Mouse (Mus musculus) layer of hippocampus, adult 9-11 months (tissue): ENCODE data around the gene Smim23.
A peak's percentile ranks its signal among the peaks of the same experiment; 100 is the strongest.

Experiments used
- DNase-seq: peaks from one replicate; pipeline ENCODE4 v3.0.0; 2022

Gene Smim23

DNA sequence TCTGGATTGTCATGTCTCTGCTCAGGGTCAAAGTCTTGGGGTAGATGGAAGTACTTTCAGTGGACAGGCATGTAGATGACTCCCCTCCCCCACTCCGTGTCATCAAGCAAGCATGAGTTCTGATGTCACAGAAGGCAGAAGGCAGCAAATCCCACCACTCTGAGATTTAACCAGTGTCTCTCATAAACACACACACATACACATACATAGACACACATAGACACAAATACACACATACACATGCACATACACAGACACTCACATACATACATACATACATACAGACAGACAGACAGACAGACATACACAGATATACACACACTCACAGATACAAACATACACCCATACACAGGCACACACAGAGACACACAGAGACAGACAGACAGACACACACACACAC, at the start of gene Smim23:
TSS of gene Smim23 (minus strand) at position 101 of the 400 bp plus-strand sequence.
- DNase-seq: no peak

DNA sequence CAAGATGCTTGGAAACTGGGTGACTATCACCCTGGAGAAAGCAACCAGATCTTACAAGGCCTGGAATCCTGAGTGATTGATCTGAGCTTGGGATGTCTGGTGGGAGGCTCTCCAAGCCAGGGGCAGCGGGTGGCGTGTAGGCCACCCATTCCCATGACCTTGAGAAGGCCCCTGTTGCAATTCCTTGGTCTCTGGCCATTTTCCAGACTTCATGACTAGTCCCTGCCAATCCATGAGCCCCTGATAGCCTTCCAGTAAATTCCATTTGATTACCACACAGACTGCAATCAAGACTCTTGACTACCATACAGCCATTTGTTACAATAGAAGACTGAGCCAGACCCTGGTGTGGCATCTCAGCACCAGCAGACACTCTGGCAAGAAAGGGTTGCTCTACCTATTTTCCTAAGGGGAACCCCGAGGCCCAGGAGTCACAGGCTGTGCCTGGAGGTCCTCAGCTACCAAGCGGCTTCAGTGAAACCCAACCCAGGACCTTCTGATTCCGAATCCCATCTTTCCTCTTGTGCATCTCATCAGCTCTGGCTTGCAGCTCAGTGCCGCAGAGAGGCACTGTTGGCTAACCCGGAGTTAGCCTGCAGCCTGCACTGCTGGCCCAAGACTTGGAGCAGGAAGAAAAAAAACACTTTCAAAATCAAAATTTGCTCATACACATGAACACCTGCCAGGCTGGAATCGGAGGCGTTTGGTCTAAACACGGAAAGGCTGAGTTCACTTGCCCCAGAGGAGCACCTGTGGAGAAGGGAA, 44.4 kb upstream of the Smim23 start:
- DNase-seq: no peak

DNA sequence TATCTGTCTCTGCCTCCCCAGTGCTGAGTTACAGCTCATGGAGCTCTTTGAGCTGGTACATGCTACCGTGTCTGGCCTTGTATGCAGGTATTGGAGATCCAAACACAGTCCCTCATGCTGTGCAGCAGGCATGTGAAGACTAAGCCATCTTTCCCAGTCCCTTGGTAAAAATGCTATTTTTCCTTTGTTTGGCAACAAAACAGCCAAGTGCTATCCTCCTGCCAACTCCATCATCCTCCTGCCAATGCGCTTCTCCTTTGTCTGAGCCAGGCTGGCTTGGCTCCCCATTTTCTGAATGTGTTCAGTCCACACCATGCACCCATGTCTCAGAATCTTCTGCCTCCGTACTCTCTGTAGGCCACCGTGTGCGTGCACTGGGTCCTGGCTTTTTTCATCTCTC, 40.2 kb upstream of the Smim23 start:
- no peak for DNase-seq

DNA sequence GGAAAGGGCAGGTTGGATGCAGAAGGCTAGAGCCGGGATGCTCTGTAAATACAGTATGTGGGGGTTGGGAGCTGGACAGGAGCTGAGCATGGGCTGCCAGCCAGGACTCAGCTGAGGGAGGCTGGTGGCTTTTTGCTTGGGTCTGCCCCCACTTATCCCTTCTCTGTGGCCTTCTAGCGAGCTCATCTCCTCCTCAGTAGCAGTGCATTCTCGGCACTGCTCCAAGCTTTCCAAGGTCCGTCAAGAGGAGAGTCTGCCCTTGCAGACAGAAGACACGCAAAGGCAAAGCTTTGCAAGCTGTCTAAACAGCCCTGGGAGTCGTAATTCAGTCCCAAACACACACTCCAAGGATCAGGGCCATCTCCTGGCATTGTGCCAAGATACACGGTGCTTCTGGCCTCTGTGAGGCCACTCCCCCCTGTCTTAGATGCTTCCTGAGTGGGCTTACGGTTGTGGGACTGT, 33.0 kb upstream of the Smim23 start:
- DNase-seq: no peak

DNA sequence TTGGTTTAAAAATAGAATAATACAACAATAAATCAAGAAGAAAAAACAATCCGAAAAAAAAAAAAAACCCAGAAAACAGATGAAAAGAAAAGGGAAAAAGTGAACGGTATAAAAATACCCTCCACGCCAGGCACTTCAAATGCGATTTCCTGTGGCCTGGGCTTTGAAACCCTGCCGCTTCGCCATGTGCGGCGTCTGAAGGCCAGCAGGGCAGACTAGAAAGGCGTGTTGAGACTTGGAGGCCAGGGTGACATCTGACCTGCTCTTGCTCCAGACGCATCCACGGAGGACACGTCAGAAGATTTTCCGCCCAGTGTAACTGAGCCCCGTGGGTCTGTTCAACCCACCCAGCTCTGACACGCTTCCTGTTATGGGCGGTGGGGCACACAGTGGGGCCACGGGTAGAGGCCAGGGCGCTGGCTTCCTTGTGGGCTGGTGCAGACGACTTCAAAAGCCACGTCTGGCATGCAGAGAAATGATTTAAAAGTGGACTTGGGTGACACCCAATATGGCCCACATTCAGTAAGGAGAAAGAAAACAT, 22.3 kb upstream of the Smim23 start:
- no peak for DNase-seq

DNA sequence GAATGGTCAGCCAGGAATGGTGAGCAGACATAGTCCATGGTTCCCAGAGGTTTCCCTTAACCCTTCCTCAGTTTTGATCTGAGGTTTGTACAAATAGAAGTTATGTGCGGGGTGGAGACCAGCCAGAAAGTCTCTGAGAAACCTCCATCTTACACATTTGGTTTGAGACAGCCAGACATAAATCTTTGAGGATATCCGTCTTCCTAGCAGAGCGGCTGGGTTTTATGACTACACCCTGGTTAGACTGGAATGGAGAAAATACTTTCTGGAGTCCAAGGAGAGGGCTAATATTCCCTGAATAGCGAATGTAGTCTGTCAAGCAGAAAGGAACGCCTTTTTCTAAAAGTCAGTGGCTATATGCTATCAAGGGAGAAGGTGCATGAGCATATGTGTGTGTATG, 16.8 kb upstream of the Smim23 start:
- no peak for DNase-seq

DNA sequence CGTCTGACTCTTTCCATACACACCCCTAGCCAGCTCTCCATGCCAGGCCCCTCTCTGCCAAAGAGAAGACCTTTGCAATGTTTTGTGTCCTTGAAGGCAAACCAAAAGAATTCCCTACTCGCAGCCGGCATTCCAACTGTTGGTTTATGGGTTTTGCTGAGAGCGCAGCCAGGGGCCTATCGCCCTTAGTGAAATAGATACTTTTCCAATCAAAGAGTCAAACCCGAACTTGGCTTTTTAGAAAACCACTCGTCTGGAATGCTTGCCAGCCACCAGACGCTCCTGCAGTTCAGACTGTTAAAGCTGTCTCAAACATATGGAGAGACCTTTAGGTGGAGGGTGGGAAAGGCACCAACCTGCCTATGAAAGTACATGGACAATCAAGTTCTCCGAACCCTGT, 15.9 kb upstream of the Smim23 start:
- no peak for DNase-seq

DNA sequence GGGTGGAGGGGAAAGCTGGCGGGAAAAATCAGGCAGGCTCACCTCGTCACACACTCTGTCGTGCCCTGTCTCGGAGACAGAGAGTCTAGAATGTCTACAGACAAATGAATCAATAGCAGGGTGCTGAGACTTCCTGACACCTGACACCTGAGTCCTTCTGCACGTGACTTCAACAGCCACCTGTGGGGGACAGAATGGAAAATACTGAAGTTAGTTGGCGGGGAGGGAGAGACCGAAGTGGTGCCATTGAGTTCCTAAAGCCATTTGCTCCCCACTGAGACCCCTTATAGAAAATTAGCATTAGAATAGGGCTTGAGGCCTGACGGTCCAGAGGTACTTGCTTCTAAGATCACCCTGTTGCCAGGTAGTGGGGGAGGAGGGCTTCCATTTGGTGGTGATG, 10.6 kb upstream of the Smim23 start:
- DNase-seq: no peak

DNA sequence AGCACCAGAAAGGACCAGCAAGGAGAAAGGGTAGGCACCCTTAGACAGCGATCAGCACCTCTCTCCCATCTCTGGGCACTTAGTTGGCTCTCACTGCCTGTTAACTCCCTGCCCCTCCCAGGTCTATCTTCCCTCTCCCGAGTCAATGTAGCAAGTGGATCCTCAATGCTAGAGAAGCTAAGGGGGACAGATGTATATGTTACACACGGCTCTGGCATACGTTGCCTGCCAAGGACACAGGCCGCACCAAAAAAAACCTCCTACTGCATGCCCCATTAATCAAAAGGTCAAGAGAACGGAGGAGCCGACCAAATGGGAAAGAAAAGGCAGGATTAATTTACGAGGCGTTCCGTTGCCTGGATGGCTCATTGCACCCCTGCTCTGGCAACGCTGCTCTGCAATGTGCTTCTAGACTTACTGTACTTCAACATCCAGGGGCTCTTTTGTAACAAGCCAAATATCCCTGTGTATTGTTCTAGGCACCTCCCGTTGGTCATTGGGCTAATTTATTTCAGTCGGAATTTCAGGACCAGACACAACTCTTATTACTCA, 10.0 kb upstream of the Smim23 start:
- DNase-seq: no peak

DNA sequence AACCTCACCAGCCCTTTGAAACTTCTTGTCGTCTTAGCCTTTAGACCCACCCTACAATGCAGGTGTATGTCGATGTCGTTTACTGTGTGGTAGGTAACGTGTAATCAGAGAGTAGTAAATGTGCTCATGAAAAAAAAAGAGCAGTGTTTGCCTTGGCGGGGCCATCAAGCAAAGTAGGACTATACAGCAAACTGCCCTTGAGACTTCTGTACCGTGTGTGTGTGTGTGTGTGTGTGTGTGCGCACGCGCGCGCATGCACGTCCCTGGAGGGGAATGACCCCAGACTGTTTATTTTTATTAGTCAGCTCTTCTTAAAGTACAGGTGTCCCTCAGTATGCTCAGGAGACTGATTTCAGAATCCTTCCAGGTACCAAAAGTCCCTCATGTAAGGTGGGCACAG, 6.8 kb downstream of the Smim23 start:
- DNase-seq: no peak

DNA sequence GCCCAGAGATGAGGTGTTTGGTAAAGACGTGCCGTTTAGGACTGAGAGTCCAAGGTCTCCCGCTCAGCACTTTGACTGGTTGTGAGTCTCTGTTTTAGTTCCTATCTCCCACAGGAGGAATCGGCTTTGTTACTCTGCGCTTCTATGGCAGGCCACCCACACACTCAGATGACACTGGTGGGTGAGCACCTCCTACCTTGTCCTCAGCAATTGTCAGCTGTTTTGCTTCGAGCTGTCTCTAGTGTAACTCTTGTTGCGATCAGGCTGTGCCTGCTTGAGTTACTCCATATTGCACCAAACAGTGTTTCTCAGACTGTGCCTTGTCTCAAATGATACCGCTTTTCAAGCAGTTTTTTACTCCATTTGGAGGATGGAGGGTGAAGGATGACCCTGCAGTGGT, 10.1 kb downstream of the Smim23 start:
- peak; percentile 79 for DNase-seq

DNA sequence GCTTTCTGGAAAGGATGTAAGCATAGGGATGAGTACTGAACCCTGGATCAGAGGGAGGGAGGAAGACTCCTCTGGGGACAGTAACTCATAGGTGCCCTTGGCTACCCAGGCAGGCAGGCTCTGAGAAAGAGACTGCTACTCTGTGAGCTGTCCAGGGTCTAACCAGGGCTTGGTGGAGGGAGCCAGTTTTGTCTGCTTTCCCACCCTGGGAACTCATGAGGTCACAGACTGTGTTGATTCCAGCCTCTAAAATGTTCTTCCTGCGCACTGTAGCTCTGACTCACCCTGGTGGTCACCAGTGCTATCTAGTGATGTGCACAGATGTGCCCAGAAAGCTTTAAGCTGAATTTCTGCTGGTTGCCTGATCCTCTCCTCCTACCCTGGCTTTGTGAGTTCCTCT, 15.3 kb downstream of the Smim23 start:
- no peak for DNase-seq

DNA sequence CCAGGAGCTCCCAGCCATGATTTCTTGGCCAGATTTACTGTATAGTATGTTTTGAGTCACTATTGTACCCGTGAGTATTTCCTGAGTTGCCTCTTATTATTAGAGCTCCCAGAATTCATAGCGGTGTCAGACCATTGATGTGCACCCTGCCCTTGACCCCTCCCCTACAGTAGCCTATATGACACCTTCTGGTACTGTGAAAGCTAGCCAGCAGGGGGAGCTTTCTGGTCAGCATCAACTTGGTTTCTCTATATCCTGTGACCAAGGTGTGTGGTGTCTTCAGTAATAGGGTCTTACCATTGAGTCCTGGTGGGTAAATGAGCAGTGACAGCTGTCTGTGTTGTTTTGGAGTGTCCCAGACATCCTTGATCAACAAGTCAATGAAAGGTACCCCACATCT, 18.4 kb downstream of the Smim23 start:
- no peak for DNase-seq

DNA sequence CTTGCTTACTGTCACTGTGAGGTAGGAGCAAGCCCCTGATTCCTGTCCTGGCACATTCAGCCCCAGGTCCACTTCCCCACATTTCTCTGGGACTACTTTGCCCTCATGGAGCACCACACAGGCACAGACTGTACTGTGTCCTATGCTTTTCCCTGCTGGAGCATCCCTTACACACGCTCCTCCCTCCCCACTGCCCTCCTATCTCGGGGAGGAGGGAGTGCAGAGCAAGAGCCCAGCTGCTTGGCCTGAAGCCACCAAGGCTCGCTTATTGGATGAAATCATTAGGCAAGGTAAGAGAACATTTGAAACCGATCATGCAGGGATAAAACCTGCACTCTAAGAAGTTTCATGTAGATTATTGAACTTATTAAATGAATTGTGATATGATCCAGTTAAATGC, 20.7 kb downstream of the Smim23 start:
- DNase-seq: no peak

DNA sequence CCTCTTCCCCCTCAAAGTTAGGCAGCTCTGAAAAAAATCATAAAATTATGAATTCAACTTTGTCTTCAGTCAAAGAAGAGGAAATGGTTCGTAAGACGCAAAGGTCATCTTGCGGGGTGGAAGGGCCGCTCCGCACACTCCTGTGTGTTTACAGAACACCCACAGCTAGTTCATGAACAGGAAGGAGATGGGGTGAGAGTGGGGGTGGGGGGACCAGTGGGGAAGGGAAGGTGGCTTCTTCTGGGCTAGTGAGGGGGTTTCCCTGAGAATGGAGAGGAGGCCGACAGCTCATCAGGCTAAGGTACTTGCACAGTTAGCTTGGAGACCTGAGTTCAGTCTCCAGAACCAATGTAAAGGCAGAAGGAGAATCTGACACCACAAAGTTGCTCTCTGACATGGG, 22.7 kb downstream of the Smim23 start:
- no peak for DNase-seq

DNA sequence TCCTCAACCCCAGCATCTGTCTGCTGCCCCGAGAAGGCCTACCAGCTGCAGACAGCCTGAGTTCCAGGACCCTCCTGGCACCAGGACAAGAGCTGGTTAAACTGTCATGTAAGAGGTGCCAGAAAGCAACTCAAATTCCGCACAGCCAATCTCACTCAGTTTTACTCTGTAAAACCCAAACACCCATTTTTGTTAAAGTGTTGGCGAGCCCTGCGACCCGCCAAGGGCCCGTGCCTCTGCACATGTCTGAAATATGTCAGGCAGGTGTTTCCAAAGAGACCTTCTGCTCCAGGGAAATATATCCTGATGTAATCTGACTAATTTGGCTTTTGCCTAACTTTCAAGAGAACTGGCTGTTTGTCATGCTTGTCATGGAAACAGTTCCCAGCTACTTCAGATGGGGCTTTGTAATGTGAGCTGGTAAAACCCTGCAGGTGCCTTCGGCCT, 23.5 kb downstream of the Smim23 start:
- DNase-seq: peak; percentile 31

DNA sequence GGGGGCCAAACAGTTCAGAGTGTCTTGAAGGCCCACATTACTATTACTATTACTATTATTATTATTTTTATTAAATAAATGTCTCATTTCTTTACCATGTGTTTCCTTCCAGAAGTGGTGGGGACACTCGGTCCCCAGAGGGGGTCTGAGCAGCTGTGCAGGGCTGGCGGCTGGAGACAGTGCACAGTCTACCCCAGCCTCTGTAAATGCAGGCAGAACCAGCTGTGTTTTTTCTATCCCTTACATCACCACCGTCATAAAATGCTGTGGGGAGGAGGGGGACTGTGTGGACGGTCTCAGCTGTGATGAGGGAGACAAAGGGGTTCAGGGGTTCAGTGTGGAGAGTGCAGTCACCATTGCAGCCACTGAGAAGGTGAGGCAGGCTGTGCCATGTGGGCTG, 26.0 kb downstream of the Smim23 start:
- no peak for DNase-seq

DNA sequence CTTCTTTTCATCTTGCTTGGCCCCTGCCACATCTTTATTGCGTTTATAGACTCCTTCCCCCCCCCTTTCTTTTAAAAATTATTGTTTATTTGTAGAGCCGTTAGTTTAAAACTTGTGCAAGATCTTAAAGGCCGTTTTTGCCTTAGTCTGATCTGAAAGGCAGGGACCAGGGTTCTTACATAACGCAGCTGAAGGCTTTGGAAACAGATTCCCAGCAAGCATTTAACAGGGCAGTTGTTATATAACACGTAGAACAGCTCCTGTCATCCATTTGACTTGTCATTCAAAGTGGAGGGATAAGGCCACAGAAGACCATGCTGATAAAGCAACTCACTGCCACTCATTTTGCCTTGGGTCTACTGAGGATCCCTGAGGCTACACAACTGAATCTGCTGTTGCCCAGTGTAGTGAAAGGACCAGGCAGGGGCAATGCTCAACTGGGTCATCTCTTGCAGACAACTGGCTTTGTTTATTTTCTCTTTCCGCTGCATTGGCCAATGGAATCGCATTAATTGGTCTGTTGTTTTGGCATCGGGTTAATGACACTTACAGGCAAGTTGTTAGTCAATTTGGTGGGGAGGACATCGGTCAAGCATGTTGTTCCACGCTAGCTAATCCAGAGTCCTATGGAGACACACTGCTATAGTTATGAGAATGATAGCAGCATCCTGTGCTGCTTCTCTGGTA, 29.5 kb downstream of the Smim23 start:
- DNase-seq: no peak

DNA sequence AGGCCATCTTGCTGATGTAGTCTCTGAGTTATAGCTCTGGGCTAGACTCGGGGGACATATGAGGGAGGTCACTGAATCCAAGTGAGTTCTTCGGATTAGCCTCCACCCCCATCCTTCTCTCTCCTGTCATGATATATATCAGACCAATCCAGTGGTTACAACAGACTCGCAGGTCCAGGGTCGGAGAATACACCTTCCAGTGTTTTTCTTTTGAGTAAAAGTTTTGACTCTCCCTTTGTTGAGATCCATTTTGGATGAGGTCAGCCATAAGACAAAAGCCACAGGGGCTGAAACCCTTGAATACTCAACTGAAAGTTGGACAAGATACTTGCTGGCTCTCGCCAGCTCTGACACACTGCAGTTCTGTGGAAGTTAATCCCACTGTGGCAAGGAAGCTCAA, 38.2 kb downstream of the Smim23 start:
- DNase-seq: no peak

DNA sequence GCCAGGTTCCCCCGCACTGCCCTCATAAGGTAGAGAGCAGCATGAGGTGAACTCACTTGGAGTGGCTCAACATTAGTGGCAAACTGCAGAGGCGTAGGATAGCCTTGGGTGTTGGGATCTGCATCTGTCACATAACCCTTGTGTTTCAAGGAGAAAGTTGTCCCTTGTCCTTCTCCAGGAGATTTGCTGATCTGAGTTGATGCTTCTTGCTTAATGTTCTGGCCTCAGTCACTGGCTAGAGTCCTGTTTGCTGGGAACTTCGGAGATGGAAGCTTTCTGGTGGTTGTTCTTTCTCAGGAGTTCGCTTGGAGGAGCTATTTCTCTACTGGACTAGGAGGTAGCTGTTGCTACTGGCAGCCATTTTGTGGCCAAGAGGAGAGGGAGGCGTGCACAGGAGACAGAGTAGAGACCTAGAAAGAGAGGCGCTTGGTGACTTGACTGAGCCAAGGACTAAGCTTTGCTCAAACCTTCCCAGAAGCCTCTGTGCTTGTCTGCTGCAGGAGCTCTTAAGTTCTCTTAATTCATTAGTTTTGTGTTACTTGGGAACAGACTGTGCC, 38.7 kb downstream of the Smim23 start:
- DNase-seq: no peak

DNA sequence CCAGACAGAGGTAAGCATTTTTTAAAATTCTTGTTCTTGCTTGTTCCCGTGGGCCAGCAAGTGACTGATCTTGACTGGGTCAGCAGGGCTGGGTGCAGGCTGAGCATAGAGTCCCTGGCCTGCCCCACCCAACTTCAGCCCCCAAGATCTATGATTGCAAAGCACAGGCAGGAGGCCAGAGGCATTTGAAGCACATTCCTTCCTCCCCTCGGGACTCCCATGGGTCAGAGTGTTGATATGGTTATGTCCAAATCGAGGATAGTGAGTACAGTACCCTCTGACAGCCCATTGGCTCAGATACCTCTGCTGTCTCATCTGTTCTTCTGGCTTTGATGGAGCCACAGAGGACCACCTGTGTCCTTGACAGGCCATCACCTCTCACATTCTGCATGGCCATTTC, 41.7 kb downstream of the Smim23 start:
- DNase-seq: no peak

DNA sequence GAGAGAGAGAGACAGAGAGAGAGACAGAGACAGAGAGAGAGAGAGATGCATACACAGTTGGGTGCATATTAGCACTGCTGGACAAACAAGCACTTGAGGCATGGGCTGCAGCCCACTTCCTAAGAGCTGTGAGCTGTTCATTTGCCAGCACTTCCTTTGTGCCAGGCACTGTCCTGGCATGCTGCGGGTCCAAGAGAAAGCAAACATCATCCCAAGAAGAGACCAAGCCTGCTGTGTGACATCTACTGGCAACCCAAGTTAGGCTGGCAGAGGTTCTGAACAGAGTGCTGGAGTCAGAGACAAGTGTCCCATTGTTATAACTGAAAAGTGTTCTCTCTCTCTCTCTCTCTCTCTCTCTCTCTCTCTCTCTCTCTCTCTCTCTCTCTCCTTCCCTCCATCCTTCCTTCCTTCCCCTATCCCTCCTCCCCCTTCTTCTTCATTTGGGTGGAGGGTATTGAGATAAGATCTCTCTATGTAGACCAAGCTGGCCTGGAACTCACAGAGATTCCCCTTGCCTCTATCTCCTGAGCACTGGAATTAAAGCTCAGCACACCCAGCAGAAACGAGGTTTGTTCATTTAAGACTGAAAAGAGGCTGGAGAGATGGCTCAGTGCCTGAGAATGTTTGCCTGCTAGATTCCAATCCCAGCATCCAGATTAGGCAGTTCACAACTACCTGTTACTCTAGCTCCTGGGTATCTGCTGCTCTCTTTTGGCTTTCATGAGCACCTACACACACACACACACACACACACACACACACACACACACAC, 42.6 kb downstream of the Smim23 start:
- peak; percentile 74 for DNase-seq
